Mouse (Mus musculus): ENCODE measurements around the gene Cyth1.

GRCm38 (mm10) chr11:118085961-118086360, 162.4 kb downstream of the Cyth1 start:
- TF ChIP-seq MAZ (IDR thresholded peaks at IDR 0.05; ENCODE audit: low read depth, low read length) (no peak), POLR2A (IDR thresholded peaks at IDR 0.05; ENCODE audit: control insufficient read depth in 1 of 2, insufficient read depth in 1 of 2, low read depth in 1 of 2, low read length in 2 of 2, poor library complexity in 1 of 2) (no peak), SMC3 (IDR thresholded peaks at IDR 0.05; ENCODE audit: low read depth, low read length) (no peak), BHLHE40 (IDR thresholded peaks at IDR 0.05; ENCODE audit: borderline replicate concordance, low read depth, low read length) (no peak), ZNF384 (IDR thresholded peaks at IDR 0.05; ENCODE audit: low read depth, low read length) (no peak), CTCF (IDR thresholded peaks at IDR 0.05 in 2 of 3, conservative IDR thresholded peaks at IDR 0.05 in 1 of 3; ENCODE audit: control insufficient read depth in 1 of 3, insufficient read depth in 1 of 3, low read depth in 2 of 3, low read length in 3 of 3, poor library complexity in 1 of 3, severe bottlenecking in 1 of 3) (no peak), CHD2 (IDR thresholded peaks at IDR 0.05; ENCODE audit: low read length) (no peak), HCFC1 (IDR thresholded peaks at IDR 0.05; ENCODE audit: low read depth, low read length) (no peak)

Data from MEL (cell line).